Mouse (Mus musculus) heart, embryonic 10.5 days (tissue): Measurements from ENCODE around the gene Cpn2. TPM values are rescaled to one million over a fixed set of nuclear protein-coding genes. Genes with fewer than 3 reads are reported as not detected.

Experiments used
- DNase-seq: peaks from one replicate; pipeline ENCODE4 v3.0.0-alpha.2; 2017; ENCODE audit warnings: low spot score
- H3K27ac ChIP-seq: fragments of 300-500 bp; sonication (generic); 2 replicates; pipeline ENCODE4 v1.5.1; 2016; ENCODE audit warnings: mild to moderate bottlenecking
- H3K27me3 ChIP-seq: fragments of 300-500 bp; sonication (generic); 2 replicates; pipeline ENCODE4 v1.6.1; 2016; ENCODE audit warnings: mild to moderate bottlenecking; ENCODE audit not compliant: poor library complexity, insufficient read depth, severe bottlenecking
- H3K36me3 ChIP-seq: fragments of 300-500 bp; sonication (generic); 2 replicates; pipeline ENCODE4 v1.6.1; 2016; ENCODE audit warnings: mild to moderate bottlenecking, moderate library complexity
- H3K4me1 ChIP-seq: fragments of 300-500 bp; sonication (generic); 2 replicates; pipeline ENCODE4 v1.6.1; 2016; ENCODE audit warnings: mild to moderate bottlenecking
- H3K4me3 ChIP-seq: fragments of 300-500 bp; sonication (generic); 2 replicates; pipeline ENCODE4 v1.5.1; 2016; ENCODE audit warnings: mild to moderate bottlenecking, moderate library complexity
- H3K9me3 ChIP-seq: fragments of 300-500 bp; sonication (generic); 2 replicates; pipeline ENCODE4 v1.6.1; 2016; ENCODE audit warnings: mild to moderate bottlenecking, moderate library complexity
- WGBS: fragments of 180-500 bp; shearing (Covaris S2); methylation state at CpG from one replicate; pipeline ENCODE4 v1.1.7; 2016; 5-methylcytosine and 5-hydroxymethylcytosine counted together
- polyA plus RNA-seq: library from polyadenylated mRNA; unstranded; fragments of >200 nt; fragmentation: Nextera tagmentation; extraction: Ambion mirVana; gene quantifications from 2 replicates; pipeline ENCODE4 v1.2.1, GENCODE M21; 2016

Gene Cpn2
- polyA plus RNA-seq, result 0.23 TPM in 1 of 2 replicates, not detected in the other

- Histone ChIP-seq H3K4me1 (peaks cover 26% of the 10 kb centered on the region), H3K9me3 (no peaks in the 10 kb centered on the region), H3K36me3 (no peaks in the 10 kb centered on the region), H3K27me3 (peaks cover 4% of the 10 kb centered on the region), H3K27ac (no peak within 1 kb of the TSS), H3K4me3 (no peak within 1 kb of the TSS)
- no peak for DNase-seq
- 66% methylated on average over 5 of the region's 5 CpGs for WGBS
Measured at GRCm38 (mm10) chr16:30267359-30267758, at the start of gene Cpn2. Gene Cpn2, minus strand, starts transcription at chr16:30267499.

DNA sequence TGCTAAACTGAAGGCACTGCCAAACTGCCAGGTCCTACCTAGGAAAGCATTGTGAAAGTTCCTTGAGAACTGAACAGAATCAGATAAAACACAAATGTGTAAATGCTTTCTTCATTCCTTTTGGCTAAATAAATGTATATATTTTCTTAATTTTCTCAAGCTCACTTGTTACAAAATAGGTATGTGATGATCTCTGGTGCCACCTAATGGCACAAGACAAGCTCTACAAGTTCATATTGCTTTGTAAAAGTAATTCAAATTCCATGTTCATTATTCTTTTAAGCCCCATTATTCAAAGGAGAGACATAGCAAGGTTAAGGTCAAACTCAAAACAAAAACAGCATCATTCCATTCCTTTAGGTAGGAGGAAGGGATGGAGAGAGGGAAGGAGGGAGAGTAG is 46.9 kb upstream of the Cpn2 start:
- no peak overlapping the region for H3K4me3 ChIP-seq
- H3K4me1 ChIP-seq, result peaks cover 6% of the 10 kb centered on the region
- H3K36me3 ChIP-seq, result peaks cover 11% of the 10 kb centered on the region
- peaks cover 29% of the 10 kb centered on the region for H3K27me3 ChIP-seq
- no peak for DNase-seq
- H3K9me3 ChIP-seq, result no peaks in the 10 kb centered on the region
- no peak overlapping the region for H3K27ac ChIP-seq

DNA sequence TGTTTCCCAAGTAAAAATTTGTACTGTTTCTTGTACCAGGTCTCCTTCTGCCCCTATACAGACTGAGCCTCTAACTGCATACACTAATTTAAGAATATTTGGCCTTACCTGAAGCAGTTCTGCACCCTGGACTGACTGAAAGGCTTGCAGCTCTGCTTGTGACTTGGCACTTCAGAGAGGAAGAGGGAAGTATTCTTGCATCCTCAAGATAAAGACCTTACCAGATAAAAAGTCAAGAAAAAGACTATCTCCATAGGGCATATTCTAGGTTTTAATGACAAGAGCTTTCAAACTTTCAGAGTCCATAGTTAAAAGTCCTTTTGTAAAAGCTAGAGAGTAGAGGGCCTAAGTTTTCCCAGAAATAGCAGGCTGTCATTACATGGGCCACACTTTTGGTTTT is 43.3 kb upstream of the Cpn2 start, which contains the start of gene Gp5:
Gene Gp5, minus strand, starts transcription at position 133 of the 400 bp plus-strand sequence.
- Histone ChIP-seq H3K27me3 (peaks cover 63% of the 10 kb centered on the region), H3K4me1 (peaks cover 21% of the 10 kb centered on the region), H3K9me3 (no peaks in the 10 kb centered on the region), H3K27ac (no peak within 1 kb of the TSS), H3K4me3 (peak within 1 kb of the TSS; percentile 71), H3K36me3 (peaks cover 10% of the 10 kb centered on the region)
- DNase-seq, result no peak

DNA sequence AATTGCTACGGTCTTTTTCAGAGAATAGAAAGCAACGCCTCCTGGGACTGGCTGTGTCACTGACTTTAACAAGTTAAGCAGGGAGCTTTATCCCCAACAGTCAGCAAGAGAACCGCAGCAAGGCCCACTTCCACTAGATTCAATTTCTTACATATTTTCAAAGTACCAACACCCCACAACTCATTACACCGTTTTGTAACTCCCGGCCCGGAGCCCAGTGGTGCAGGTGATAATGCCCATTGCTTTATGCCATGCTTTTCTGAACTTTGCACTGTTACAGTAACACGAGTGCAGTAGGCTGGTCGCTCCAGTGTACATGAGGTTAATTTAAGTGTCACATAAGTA is 42.8 kb upstream of the Cpn2 start:
- 59% methylated on average over 8 of the region's 8 CpGs for WGBS
- H3K4me3 ChIP-seq, result no peak overlapping the region
- H3K27ac ChIP-seq, result no peak overlapping the region
- peaks cover 7% of the 10 kb centered on the region for H3K36me3 ChIP-seq
- DNase-seq, result no peak
- peaks cover 63% of the 10 kb centered on the region for H3K27me3 ChIP-seq
- no peaks in the 10 kb centered on the region for H3K9me3 ChIP-seq
- H3K4me1 ChIP-seq, result peaks cover 21% of the 10 kb centered on the region

GRCm38 (mm10) chr16:30309395-30310170 is 42.3 kb upstream of the Cpn2 start:
- Histone ChIP-seq H3K4me3 (peak overlapping the region; percentile 71), H3K9me3 (no peaks in the 10 kb centered on the region), H3K4me1 (peaks cover 21% of the 10 kb centered on the region), H3K27ac (no peak overlapping the region), H3K27me3 (peaks cover 66% of the 10 kb centered on the region), H3K36me3 (peaks cover 4% of the 10 kb centered on the region)
- WGBS, result 5% methylated on average over 34 of the region's 34 CpGs
- DNase-seq, result no peak

GRCm38 (mm10) chr16:30308616-30309394 is 41.5 kb upstream of the Cpn2 start:
- Histone ChIP-seq H3K9me3 (no peaks in the 10 kb centered on the region), H3K4me1 (peaks cover 21% of the 10 kb centered on the region), H3K27ac (peak overlapping the region; percentile 65; the same call in 1 of the 2 replicates), H3K4me3 (peak overlapping the region; percentile 71), H3K36me3 (peaks cover 3% of the 10 kb centered on the region; the same call in 1 of the 2 replicates), H3K27me3 (peaks cover 74% of the 10 kb centered on the region)
- no peak for DNase-seq
- WGBS, result under 1% methylated on average over 72 of the region's 72 CpGs

GRCm38 (mm10) chr16:30307961-30308615 is 40.8 kb upstream of the Cpn2 start:
- 14% methylated on average over 29 of the region's 29 CpGs for WGBS
- peaks cover 21% of the 10 kb centered on the region for H3K4me1 ChIP-seq
- peaks cover 3% of the 10 kb centered on the region; the same call in 1 of the 2 replicates for H3K36me3 ChIP-seq
- H3K27me3 ChIP-seq, result peaks cover 81% of the 10 kb centered on the region
- H3K9me3 ChIP-seq, result no peaks in the 10 kb centered on the region
- peak overlapping the region; percentile 71 for H3K4me3 ChIP-seq
- 0 out of 2 replicates have a peak overlapping the region, but pooled peaks have one; percentile 65 for H3K27ac ChIP-seq
- peak; percentile 74 for DNase-seq

DNA sequence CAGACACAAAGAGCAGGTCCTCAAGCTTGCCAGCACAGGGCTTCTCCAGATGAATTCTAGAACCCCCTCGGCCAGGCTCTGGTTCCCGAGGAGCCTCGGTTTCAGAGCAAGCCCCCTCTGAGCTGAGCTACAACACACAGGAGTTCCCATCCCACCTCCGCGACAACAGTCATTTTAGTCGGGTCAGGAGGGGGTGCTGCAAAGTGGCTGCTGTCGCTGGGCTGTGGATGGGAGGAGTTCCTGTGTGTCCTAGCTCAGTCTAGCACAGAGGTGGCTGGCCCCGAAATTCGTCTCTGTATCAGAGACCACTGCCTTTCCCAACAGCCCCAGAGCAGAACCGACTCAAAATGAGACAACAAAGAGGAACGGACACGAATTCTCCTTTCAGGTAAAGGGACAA is 40.0 kb upstream of the Cpn2 start:
- peak; percentile 60 for DNase-seq
- Histone ChIP-seq H3K27me3 (peaks cover 89% of the 10 kb centered on the region), H3K9me3 (no peaks in the 10 kb centered on the region), H3K4me3 (no peak overlapping the region), H3K27ac (no peak overlapping the region), H3K4me1 (peaks cover 21% of the 10 kb centered on the region), H3K36me3 (peaks cover 3% of the 10 kb centered on the region; the same call in 1 of the 2 replicates)
- 46% methylated on average over 12 of the region's 12 CpGs for WGBS

- 83% methylated on average over 4 of the region's 4 CpGs for WGBS
- H3K36me3 ChIP-seq, result no peaks in the 10 kb centered on the region
- H3K4me3 ChIP-seq, result no peak overlapping the region
- H3K27ac ChIP-seq, result no peak overlapping the region
- DNase-seq, result peak; percentile 56
- peaks cover 77% of the 10 kb centered on the region for H3K27me3 ChIP-seq
- H3K9me3 ChIP-seq, result no peaks in the 10 kb centered on the region
- peaks cover 21% of the 10 kb centered on the region for H3K4me1 ChIP-seq
Measured at GRCm38 (mm10) chr16:30306102-30306501, 38.8 kb upstream of the Cpn2 start.

DNA sequence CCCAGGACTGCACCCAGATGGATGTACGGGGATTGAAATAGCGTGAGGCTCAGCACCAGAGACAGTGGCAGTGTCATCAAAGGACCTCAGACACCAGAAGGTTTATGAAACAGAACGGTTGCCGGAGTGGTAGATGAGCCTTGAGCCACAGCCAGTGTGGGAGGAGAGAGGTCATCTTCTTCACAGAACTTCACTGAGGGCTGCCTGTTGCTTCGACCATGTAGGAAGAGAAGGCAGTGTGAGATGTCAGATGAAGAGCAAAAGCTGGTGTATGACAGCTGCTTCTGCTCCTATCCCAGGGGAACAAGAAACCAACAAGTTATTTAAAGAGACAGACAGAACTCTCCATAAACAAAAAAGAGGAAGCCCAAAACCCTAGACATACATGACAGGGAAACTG is 36.9 kb upstream of the Cpn2 start:
- Histone ChIP-seq H3K4me3 (no peak overlapping the region), H3K27ac (no peak overlapping the region), H3K4me1 (peaks cover 15% of the 10 kb centered on the region), H3K27me3 (peaks cover 59% of the 10 kb centered on the region), H3K36me3 (no peaks in the 10 kb centered on the region), H3K9me3 (no peaks in the 10 kb centered on the region)
- peak; percentile 73 for DNase-seq
- 64% methylated on average over 5 of the region's 5 CpGs for WGBS

- WGBS, result 78% methylated on average over 2 of the region's 2 CpGs
- H3K36me3 ChIP-seq, result no peaks in the 10 kb centered on the region
- peaks cover 7% of the 10 kb centered on the region for H3K4me1 ChIP-seq
- peaks cover 51% of the 10 kb centered on the region for H3K27me3 ChIP-seq
- DNase-seq, result peak; percentile 70
- no peak overlapping the region for H3K27ac ChIP-seq
- no peaks in the 10 kb centered on the region for H3K9me3 ChIP-seq
- no peak overlapping the region for H3K4me3 ChIP-seq
Measured at GRCm38 (mm10) chr16:30303411-30303810, 36.1 kb upstream of the Cpn2 start.

DNA sequence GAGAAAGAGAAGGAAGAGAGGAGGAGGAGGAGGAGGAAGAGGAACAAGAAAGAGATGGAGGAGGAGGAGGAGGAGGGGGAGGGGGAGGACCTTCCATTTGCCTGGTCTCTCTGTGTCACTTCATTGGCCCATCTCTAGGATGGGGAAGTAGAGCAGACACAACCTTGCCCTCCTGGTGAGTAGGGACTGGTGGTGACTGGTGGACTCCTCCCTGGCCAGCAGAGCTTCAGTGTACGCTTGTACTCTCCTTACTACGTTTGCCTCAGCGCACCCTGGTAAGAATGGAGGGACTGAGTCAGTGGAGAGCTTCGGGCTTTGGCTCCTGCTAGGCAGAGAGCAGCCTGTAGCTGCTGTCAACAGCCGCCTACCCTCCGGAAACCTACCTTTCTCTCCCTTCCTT is 35.4 kb upstream of the Cpn2 start:
- H3K27me3 ChIP-seq, result peaks cover 44% of the 10 kb centered on the region
- H3K36me3 ChIP-seq, result no peaks in the 10 kb centered on the region
- 81% methylated on average over 6 of the region's 6 CpGs for WGBS
- H3K27ac ChIP-seq, result no peak overlapping the region
- no peaks in the 10 kb centered on the region for H3K4me1 ChIP-seq
- no peak overlapping the region for H3K4me3 ChIP-seq
- no peaks in the 10 kb centered on the region for H3K9me3 ChIP-seq
- DNase-seq, result peak; percentile 63
